In genomic region chr1:193197494-193198205, GRCm38 (mm10) we compare ENCODE assay signal across 17 mouse cellular contexts. TPM values are rescaled to one million over a fixed set of nuclear protein-coding genes. Genes with fewer than 3 reads are reported as not detected.
DNase-seq lines count a peak whose midpoint lies in the region; ATAC-seq and TF ChIP-seq lines count a peak whose summit lies in the region.
"Had no signal": no experiment of that assay in that cellular context is flagged by ENCODE, and none has a peak within 500 bp of the region (broad histone marks: within the 10 kb centered on the region; RNA-seq: fewer than 3 reads in every experiment).

No protein-coding gene starts in this region.

- no peak overlapping the region for H3K4me3 ChIP-seq in hindbrain, postnatal 0 days (ENCODE audit: low read length)
- no peak overlapping the region for H3K4me3 ChIP-seq in hindbrain, embryonic 11.5 days (ENCODE audit: low read depth, low read length)
- H3K4me3 ChIP-seq in gastrocnemius, adult 2 months, result peak overlapping the region; percentile 47
- H3K4me3 ChIP-seq in myocyte, result peak overlapping the region; percentile 3
- H3K4me3 ChIP-seq: heart, embryonic 13.5 days; hindbrain, embryonic 10.5 days; liver, embryonic 13.5 days; neural tube, embryonic 13.5 days had no signal

- no peak overlapping the region for H3K4me2 ChIP-seq in hindbrain, postnatal 0 days (ENCODE audit: low read depth, low read length)
- no peak overlapping the region for H3K4me2 ChIP-seq in hindbrain, embryonic 11.5 days (replicated peaks; ENCODE audit: low read depth, low read length)
- peak overlapping the region; percentile 61 for H3K4me2 ChIP-seq in myocyte (ENCODE audit: low read depth)
- H3K4me2 ChIP-seq: heart, embryonic 13.5 days; liver, embryonic 13.5 days; neural tube, embryonic 13.5 days had no signal

- H3K36me3 ChIP-seq in hindbrain, postnatal 0 days (ENCODE audit: insufficient read depth, low read length), result no peaks in the 10 kb centered on the region
- no peaks in the 10 kb centered on the region for H3K36me3 ChIP-seq in hindbrain, embryonic 11.5 days (ENCODE audit: control insufficient read depth, insufficient read depth, low read length)
- no peaks in the 10 kb centered on the region for H3K36me3 ChIP-seq in myocyte (ENCODE audit: control insufficient read depth, insufficient read depth)
- H3K36me3 ChIP-seq: heart, embryonic 13.5 days; hindbrain, embryonic 10.5 days; liver, embryonic 13.5 days; neural tube, embryonic 13.5 days had no signal

- no peak for DNase-seq in hindbrain, postnatal 0 days (ENCODE audit: low spot score)
- DNase-seq in hindbrain, embryonic 11.5 days (ENCODE audit: low spot score), result no peak
- peak; percentile 33 for DNase-seq in thymus, postnatal 0 days (ENCODE audit: low spot score)
- no peak for DNase-seq in thymus, postnatal 10 days (ENCODE audit: low spot score in 2 of 2)
- peak; percentile 72 for DNase-seq in gastrocnemius, adult 2 months
- DNase-seq in embryo, embryonic 10 days (ENCODE audit: low spot score), result no peak
- DNase-seq in cerebellum, postnatal 36 days, result no peak
- DNase-seq: cerebellum, adult 9-11 months; liver, embryonic 13.5 days; right cerebral cortex, postnatal 14 days had no signal

- TF ChIP-seq CTCF in hindbrain, postnatal 0 days (IDR thresholded peaks at IDR 0.05; ENCODE audit: low read depth), result no peak
- no peak for TF ChIP-seq CTCF in gastrocnemius, adult 2 months (IDR thresholded peaks at IDR 0.05)

- H3ac ChIP-seq in myocyte (ENCODE audit: control insufficient read depth, insufficient read length), result no peak overlapping the region

- no peaks in the 10 kb centered on the region for H3K9me3 ChIP-seq in hindbrain, postnatal 0 days (ENCODE audit: low read length)
- H3K9me3 ChIP-seq in hindbrain, embryonic 11.5 days (ENCODE audit: control insufficient read depth, low read length), result no peaks in the 10 kb centered on the region
- H3K9me3 ChIP-seq: heart, embryonic 13.5 days; hindbrain, embryonic 10.5 days; liver, embryonic 13.5 days; neural tube, embryonic 13.5 days had no signal

- H3K79me2 ChIP-seq in myocyte (ENCODE audit: control insufficient read depth, insufficient read depth), result no peaks in the 10 kb centered on the region

- WGBS in hindbrain, postnatal 0 days, result 81% methylated on average over 18 of the region's 18 CpGs
- 93% methylated on average over 18 of the region's 18 CpGs for WGBS in hindbrain, embryonic 11.5 days

- TF ChIP-seq POLR2A in myocyte (IDR thresholded peaks at IDR 0.05; ENCODE audit: insufficient read length, low read depth), result no peak

- ATAC-seq in hindbrain, postnatal 0 days, result peak; percentile 28; the same call in 1 of the 2 replicates
- ATAC-seq in hindbrain, embryonic 11.5 days (ENCODE audit: low FRiP score), result no peak
- ATAC-seq: forebrain, embryonic 16.5 days had no signal

- H3K27me3 ChIP-seq in hindbrain, postnatal 0 days (ENCODE audit: insufficient read depth, low read length), result no peaks in the 10 kb centered on the region
- no peaks in the 10 kb centered on the region for H3K27me3 ChIP-seq in hindbrain, embryonic 11.5 days (ENCODE audit: control insufficient read depth, insufficient read depth, low read length)
- H3K27me3 ChIP-seq in myocyte (ENCODE audit: control insufficient read depth, insufficient read depth, insufficient read length), result no peaks in the 10 kb centered on the region
- H3K27me3 ChIP-seq: heart, embryonic 13.5 days; liver, embryonic 13.5 days; neural tube, embryonic 13.5 days had no signal

- intact Hi-C loops in gastrocnemius, adult 2 months (cut with DNase I), result no loop called here

- H3K4me1 ChIP-seq in hindbrain, postnatal 0 days (ENCODE audit: insufficient read depth, low read length), result no peaks in the 10 kb centered on the region
- no peaks in the 10 kb centered on the region for H3K4me1 ChIP-seq in hindbrain, embryonic 11.5 days (replicated peaks; ENCODE audit: control insufficient read depth, insufficient read depth, low read length)
- H3K4me1 ChIP-seq: hindbrain, embryonic 10.5 days; neural tube, embryonic 13.5 days had no signal

- no peak overlapping the region for H3K9ac ChIP-seq in hindbrain, postnatal 0 days (replicated peaks; ENCODE audit: low read length)
- H3K9ac ChIP-seq in hindbrain, embryonic 11.5 days (ENCODE audit: low read depth, low read length), result no peak overlapping the region
- H3K9ac ChIP-seq: heart, embryonic 13.5 days; liver, embryonic 13.5 days; neural tube, embryonic 13.5 days had no signal

- H3K27ac ChIP-seq in hindbrain, postnatal 0 days, result no peak overlapping the region
- H3K27ac ChIP-seq in hindbrain, embryonic 11.5 days (ENCODE audit: low read depth, low read length), result no peak overlapping the region
- peak overlapping the region; percentile 58 for H3K27ac ChIP-seq in gastrocnemius, adult 2 months
- H3K27ac ChIP-seq: heart, embryonic 13.5 days; hindbrain, embryonic 10.5 days; kidney, postnatal 0 days; liver, embryonic 13.5 days; neural tube, embryonic 13.5 days had no signal

TF ChIP-seq in myocyte, 11 proteins besides CTCF, POLR2A, EP300 and RAD21:
- TF ChIP-seq MYOG (IDR thresholded peaks at IDR 0.05; ENCODE audit: control insufficient read depth in 1 of 3, insufficient read depth in 1 of 3, insufficient read length in 2 of 3, low read depth in 2 of 3), result peak; percentile 81 to 93 (median 87)
- TF ChIP-seq MAX (IDR thresholded peaks at IDR 0.05; ENCODE audit: low read depth), result no peak
- no peak for TF ChIP-seq REST (IDR thresholded peaks at IDR 0.05; ENCODE audit: insufficient read depth, insufficient read length)
- no peak for TF ChIP-seq E2F4 (IDR thresholded peaks at IDR 0.05; ENCODE audit: insufficient read depth)
- TF ChIP-seq POLR2AphosphoS2 (IDR thresholded peaks at IDR 0.05; ENCODE audit: insufficient read length, low read depth), result no peak
- TF ChIP-seq TCF12 (IDR thresholded peaks at IDR 0.05; ENCODE audit: insufficient read depth, poor library complexity, severe bottlenecking), result peak; percentile 75
- peak; percentile 38 to 94 (median 93) for TF ChIP-seq MYOD1 (IDR thresholded peaks at IDR 0.05; ENCODE audit: control insufficient read depth in 1 of 3, insufficient read length in 2 of 3, low read depth in 2 of 3)
- TF ChIP-seq SRF (IDR thresholded peaks at IDR 0.05; ENCODE audit: control insufficient read depth, insufficient read length, low read depth), result no peak
- TF ChIP-seq TCF3 (IDR thresholded peaks at IDR 0.05; ENCODE audit: insufficient read length, low read depth), result peak; percentile 23
- no peak for TF ChIP-seq CEBPB (IDR thresholded peaks at IDR 0.05; ENCODE audit: insufficient read depth, poor library complexity, severe bottlenecking)
- no peak for TF ChIP-seq USF1 (IDR thresholded peaks at IDR 0.05; ENCODE audit: low read depth)

RNA-seq across cellular contexts. Expression of gene Traf3ip3, which starts 3.9 kb away (rescaled TPM):
- 0.78 and 1.5 TPM in 2 replicates for total RNA-seq in hindbrain, postnatal 0 days (2014; rRNA removed)
- 1.9 TPM in 2 replicates for polyA plus RNA-seq in hindbrain, postnatal 0 days (2015; fragmentation: Nextera tagmentation; extraction: Ambion mirVana)
- polyA plus RNA-seq in hindbrain, embryonic 11.5 days (2014; fragmentation: Nextera tagmentation; extraction: Ambion mirVana), result 1.9 and 2.3 TPM in 2 replicates
- 193 and 196 TPM in 2 replicates for polyA plus RNA-seq in thymus, postnatal 0 days (2015; fragmentation: Nextera tagmentation; extraction: Ambion mirVana)
- total RNA-seq in gastrocnemius, adult 2 months (2021), result 1 to 10 TPM in 1 of 2 experiments, under 1 TPM in 1; 0.48 to 1.2 TPM
- 11.5 TPM for polyA plus RNA-seq in myocyte (2012; fragmentation: generic; extraction: Trizol)

RNA-seq across cellular contexts. Expression of gene Lamb3, which starts 9.8 kb away (rescaled TPM):
- 1.0 and 1.3 TPM in 2 replicates for total RNA-seq in hindbrain, postnatal 0 days (2014; rRNA removed)
- polyA plus RNA-seq in hindbrain, postnatal 0 days (2015; fragmentation: Nextera tagmentation; extraction: Ambion mirVana), result 0.36 and 0.52 TPM in 2 replicates
- 0.12 and 0.38 TPM in 2 replicates for polyA plus RNA-seq in hindbrain, embryonic 11.5 days (2014; fragmentation: Nextera tagmentation; extraction: Ambion mirVana)
- 21.1 and 22.2 TPM in 2 replicates for polyA plus RNA-seq in thymus, postnatal 0 days (2015; fragmentation: Nextera tagmentation; extraction: Ambion mirVana)
- total RNA-seq in gastrocnemius, adult 2 months (2021), result 1 to 10 TPM; 3.7 to 5.4 TPM
- 15.5 TPM for polyA plus RNA-seq in myocyte (2012; fragmentation: generic; extraction: Trizol)

RNA-seq across cellular contexts. Expression of gene A130010J15Rik, which starts 29.8 kb away (rescaled TPM):
- total RNA-seq in hindbrain, postnatal 0 days (2014; rRNA removed), result 11.2 and 14.8 TPM in 2 replicates
- 8.7 and 8.9 TPM in 2 replicates for polyA plus RNA-seq in hindbrain, postnatal 0 days (2015; fragmentation: Nextera tagmentation; extraction: Ambion mirVana)
- 14.6 and 16.2 TPM in 2 replicates for polyA plus RNA-seq in hindbrain, embryonic 11.5 days (2014; fragmentation: Nextera tagmentation; extraction: Ambion mirVana)
- polyA plus RNA-seq in thymus, postnatal 0 days (2015; fragmentation: Nextera tagmentation; extraction: Ambion mirVana), result 13.7 and 14.4 TPM in 2 replicates
- total RNA-seq in gastrocnemius, adult 2 months (2021), result 1 to 10 TPM; 3.3 to 3.7 TPM
- 5.1 TPM for polyA plus RNA-seq in myocyte (2012; fragmentation: generic; extraction: Trizol)

RNA-seq across cellular contexts. Expression of gene Irf6, which starts 44.7 kb away (rescaled TPM):
- total RNA-seq in hindbrain, postnatal 0 days (2014; rRNA removed), result 0.47 and 0.78 TPM in 2 replicates
- 0.44 and 0.66 TPM in 2 replicates for polyA plus RNA-seq in hindbrain, postnatal 0 days (2015; fragmentation: Nextera tagmentation; extraction: Ambion mirVana)
- 3.1 and 4.4 TPM in 2 replicates for polyA plus RNA-seq in hindbrain, embryonic 11.5 days (2014; fragmentation: Nextera tagmentation; extraction: Ambion mirVana)
- polyA plus RNA-seq in thymus, postnatal 0 days (2015; fragmentation: Nextera tagmentation; extraction: Ambion mirVana), result 9.4 and 10.0 TPM in 2 replicates
- under 1 TPM; 0.33 to 0.39 TPM for total RNA-seq in gastrocnemius, adult 2 months (2021)
- 0.73 TPM for polyA plus RNA-seq in myocyte (2012; fragmentation: generic; extraction: Trizol)
- total RNA-seq: monocyte, adult 5-6 weeks had no signal

Comparison
In these comparisons a context has a peak if more than half of its experiments do, and no peak if none do; other contexts are left out.
1. DNase-seq: peak in thymus, postnatal 0 days (single experiment) and gastrocnemius, adult 2 months (single experiment); none in hindbrain, postnatal 0 days (single experiment), hindbrain, embryonic 11.5 days (single experiment), thymus, postnatal 10 days (0 of 2), embryo, embryonic 10 days (single experiment) and cerebellum, postnatal 36 days (0 of 2).
2. H3K4me3 ChIP-seq: peak in gastrocnemius, adult 2 months (single experiment) and myocyte (single experiment); none in hindbrain, postnatal 0 days (single experiment) and hindbrain, embryonic 11.5 days (single experiment).
3. RNA of gene Traf3ip3, which starts 3.9 kb away (polyA plus RNA-seq): 193 to 196 TPM in thymus, postnatal 0 days; 11.5 TPM in myocyte (single experiment), 1.9 to 2.3 TPM in hindbrain, embryonic 11.5 days and 1.9 TPM in hindbrain, postnatal 0 days; every median in the first group is over 10 times any median in the second.
4. RNA of gene Lamb3, which starts 9.8 kb away (polyA plus RNA-seq): 21.1 to 22.2 TPM in thymus, postnatal 0 days and 15.5 TPM in myocyte (single experiment); 0.36 to 0.52 TPM in hindbrain, postnatal 0 days and 0.12 to 0.38 TPM in hindbrain, embryonic 11.5 days; every median in the first group is over 10 times any median in the second.